Mouse (Mus musculus) embryonic stem cell, embryonic (primary cell): ENCODE results near the gene Angptl2.

Experiments
- CTCF ChIA-PET, 4 experiments: fragments of 300-600 bp in 2 of 4; fragments of 350-600 bp in 2 of 4; sonication (Branson Sonifier 250); formaldehyde crosslinking; loops; one replicate each; lab custom pipeline; 2022; ENCODE audit warnings: inconsistent platforms in 2 of 4; lab: Charles Lee
- POLR2A ChIA-PET, 4 experiments: fragments of 300-600 bp in 2 of 4; fragments of 350-600 bp in 2 of 4; sonication (Branson Sonifier 250); formaldehyde crosslinking; loops; one replicate each; lab custom pipeline; 2022; ENCODE audit warnings: antibody characterized with exemption in 4 of 4, inconsistent platforms in 1 of 4; lab: Charles Lee

Gene Angptl2

GRCm38 (mm10) chr2:33217425-33217794 lies 1.5 kb downstream of the Angptl2 start:
- CTCF ChIA-PET = interaction anchor here in 3 of 4 experiments (0.8 to 3.4 kb wide), 9 partner anchors 9 to 132 kb away, joined by 3 to 20 read pairs (median 7); no protein-coding TSS in a partner anchor

DNA sequence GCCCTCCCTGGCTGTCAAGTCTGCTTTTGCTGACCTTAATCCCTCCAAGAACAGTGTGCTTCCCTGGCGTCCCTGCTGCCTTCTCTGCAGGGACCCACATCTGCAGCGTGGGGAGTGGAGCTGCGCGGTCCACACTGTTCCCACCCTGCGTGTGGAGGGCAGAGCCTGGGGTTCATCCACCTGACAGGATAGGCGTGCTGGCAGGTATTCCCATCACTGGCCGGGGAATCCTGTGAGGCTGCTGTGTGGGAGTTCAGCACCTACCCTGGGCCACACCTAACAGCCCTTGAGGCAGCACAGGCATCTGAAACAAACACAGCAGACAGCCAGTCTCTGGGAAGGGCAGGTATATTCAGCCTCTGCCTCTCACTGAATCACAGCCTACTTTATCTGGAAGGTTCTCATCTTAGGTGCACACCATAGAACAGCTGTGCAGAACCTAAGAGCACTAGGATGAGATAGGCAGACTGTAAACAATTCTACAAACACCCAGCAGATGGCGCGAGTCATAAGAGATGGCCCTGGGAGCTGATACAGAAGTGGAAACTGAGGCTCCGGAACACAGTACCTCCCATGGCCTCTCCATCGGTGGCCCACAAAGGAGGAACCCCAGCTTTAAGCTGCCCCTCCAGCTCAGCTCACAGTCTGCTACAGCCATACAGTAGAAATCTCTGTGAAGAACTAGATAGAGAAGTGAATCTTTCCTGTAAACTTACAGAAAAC lies 3.2 kb downstream of the Angptl2 start:
- ChIA-PET POLR2A (interaction anchor here in 3 of 4 experiments (0.6 to 8.6 kb wide), 11 partner anchors 10 to 237 kb away, joined by 3 to 150 read pairs (median 4); partner anchors contain the start of gene Slc2a8 (in 1 of the 3)), CTCF (interaction anchor here (0.6 to 2.6 kb wide), 54 partner anchors 9 to 1336 kb away, joined by 3 to 27 read pairs (median 4); partner anchors contain the start of genes Garnl3 (in 2 of the 4) and Ralgps1 (in 1 of the 4))

More at GRCm38 (mm10) chr2:33217425-33217794, 1.5 kb downstream of the Angptl2 start:
- POLR2A ChIA-PET = interaction anchor here in 3 of 4 experiments (0.8 to 8.6 kb wide), 10 partner anchors 10 to 289 kb away, joined by 3 to 150 read pairs (median 9); partner anchors contain the start of genes Lrsam1 (in 1 of the 3), Ralgps1 (in 1 of the 3) and Rpl12 (in 1 of the 3)

DNA sequence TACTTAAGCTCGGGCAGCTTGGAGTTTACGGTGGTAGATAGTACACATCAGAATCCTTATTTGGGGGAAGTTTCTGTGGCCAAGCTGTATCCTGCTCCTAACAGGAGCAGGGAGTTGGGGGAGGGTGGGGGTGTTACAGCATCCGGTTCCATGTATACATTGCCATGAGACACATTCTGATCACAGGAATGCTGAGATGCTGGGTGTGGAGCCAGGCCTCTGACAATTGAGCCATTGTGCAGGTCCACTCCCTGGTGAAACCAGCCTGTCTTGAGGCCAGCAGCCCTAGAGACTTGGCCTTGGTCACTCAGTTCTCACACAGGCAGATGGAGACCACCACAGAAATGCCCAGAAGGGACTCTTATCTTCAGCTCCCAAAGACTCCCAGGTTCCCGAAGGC lies 3.8 kb downstream of the Angptl2 start:
- ChIA-PET POLR2A (interaction anchor here in 3 of 4 experiments (0.6 to 8.6 kb wide), 11 partner anchors 10 to 238 kb away, joined by 3 to 150 read pairs (median 4); partner anchors contain the start of gene Slc2a8 (in 1 of the 3)), CTCF (interaction anchor here (0.6 to 2.6 kb wide), 51 partner anchors 9 to 1336 kb away, joined by 3 to 27 read pairs (median 4); partner anchors contain the start of genes Garnl3 (in 2 of the 4) and Ralgps1 (in 1 of the 4))

DNA sequence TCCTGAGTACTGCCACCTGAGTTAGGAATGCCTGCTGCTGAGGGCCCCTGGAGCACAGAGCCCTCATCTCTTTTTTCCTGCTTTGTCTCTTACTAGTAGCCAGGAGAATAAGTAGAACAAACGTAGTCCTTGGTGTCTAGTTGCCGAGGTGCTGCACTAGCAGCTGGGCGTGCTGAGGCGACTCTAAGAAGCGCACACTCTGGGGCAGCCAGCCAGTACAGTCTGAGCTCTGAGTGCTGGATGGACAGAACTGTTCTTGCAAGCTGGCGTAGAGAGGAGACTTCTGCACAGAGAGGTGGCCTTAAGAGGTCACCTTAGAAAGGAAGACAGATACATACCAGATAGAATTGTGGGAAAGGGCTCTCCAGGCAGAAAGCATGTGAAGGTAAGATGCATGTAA lies 4.4 kb downstream of the Angptl2 start:
- POLR2A ChIA-PET = interaction anchor here in 2 of 4 experiments (1.4 to 8.6 kb wide), 4 partner anchors 10 to 140 kb away, joined by 3 to 150 read pairs (median 3); no protein-coding TSS in a partner anchor
- CTCF ChIA-PET = interaction anchor here (0.9 to 2.6 kb wide), 12 partner anchors 8 to 131 kb away, joined by 3 to 27 read pairs (median 4); partner anchors contain the start of gene Garnl3 (in 1 of the 4)

DNA sequence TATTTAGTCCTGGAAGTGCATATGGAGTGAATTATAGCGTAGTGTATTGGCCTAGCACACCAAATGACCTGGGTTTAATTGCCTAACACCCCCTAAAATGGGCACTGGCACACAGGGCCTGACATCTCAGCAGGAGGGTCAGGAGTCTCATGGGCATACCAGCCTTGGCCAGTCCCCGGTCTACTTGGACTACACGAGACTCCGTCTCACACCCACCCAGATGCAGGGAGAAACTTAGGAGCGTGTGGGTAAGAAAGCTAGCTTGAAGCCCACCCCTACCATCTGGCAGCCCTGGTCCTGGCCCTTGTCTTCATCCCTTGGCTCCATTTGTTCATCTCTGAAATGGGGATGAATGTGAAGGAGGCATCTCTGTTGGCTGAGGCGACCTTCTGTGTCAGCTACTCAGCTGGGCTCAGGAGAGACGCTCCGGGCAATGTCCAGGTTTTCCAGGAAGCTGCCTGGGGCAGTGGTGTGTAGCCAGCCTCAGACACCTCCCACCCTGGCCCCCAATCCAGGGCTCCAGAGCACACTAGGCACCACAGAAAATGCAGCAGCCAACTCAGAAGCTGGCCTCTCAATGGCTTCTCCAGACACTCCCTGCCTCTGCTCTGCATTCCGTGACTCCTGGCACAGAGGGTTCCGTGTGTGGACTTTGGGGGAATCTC lies 4.9 kb downstream of the Angptl2 start:
- ChIA-PET POLR2A (interaction anchor here in 2 of 4 experiments (0.6 to 8.6 kb wide), 4 partner anchors 9 to 141 kb away, joined by 3 to 150 read pairs (median 3); no protein-coding TSS in a partner anchor), CTCF (interaction anchor here in 2 of 4 experiments (0.7 to 2.6 kb wide), 6 partner anchors 11 to 128 kb away, joined by 3 to 27 read pairs (median 7); partner anchors contain the start of gene Garnl3 (in 1 of the 2))

- CTCF ChIA-PET = interaction anchor here in 3 of 4 experiments (0.5 to 1.0 kb wide), 3 partner anchors 20 to 1541 kb away, joined by 3 to 4 read pairs (median 3); no protein-coding TSS in a partner anchor
- POLR2A ChIA-PET = interaction anchor here in 2 of 4 experiments (0.6 to 8.6 kb wide), 2 partner anchors 9 to 90 kb away, joined by 3 to 150 read pairs; no protein-coding TSS in a partner anchor
Observed at GRCm38 (mm10) chr2:33221339-33221900, 5.6 kb downstream of the Angptl2 start.

DNA sequence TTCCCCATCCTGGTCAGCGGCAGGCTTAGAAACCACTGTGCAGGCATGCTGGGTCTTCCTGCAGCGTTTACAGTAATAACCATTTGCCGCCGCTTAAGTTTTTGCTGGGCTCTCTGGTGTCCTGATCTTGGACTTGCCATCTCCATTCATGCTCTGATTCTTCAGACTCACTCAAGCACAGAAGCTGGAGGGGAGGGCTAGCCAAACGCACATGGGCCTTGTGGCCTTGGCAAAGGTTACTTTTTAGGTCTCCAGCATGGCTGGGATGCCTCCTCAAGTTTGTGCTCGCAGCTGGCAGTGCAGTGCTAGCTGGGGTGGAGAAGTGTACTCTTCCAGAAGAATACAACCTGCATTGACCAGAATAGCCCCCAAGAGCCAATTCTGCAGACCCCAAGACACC lies 6.6 kb downstream of the Angptl2 start:
- ChIA-PET POLR2A (interaction anchor here in 1 of 4 experiments (0.6 kb wide), 1 partner anchor 13 kb away, joined by 3 read pairs; no protein-coding TSS in a partner anchor), CTCF (no interaction called here)

DNA sequence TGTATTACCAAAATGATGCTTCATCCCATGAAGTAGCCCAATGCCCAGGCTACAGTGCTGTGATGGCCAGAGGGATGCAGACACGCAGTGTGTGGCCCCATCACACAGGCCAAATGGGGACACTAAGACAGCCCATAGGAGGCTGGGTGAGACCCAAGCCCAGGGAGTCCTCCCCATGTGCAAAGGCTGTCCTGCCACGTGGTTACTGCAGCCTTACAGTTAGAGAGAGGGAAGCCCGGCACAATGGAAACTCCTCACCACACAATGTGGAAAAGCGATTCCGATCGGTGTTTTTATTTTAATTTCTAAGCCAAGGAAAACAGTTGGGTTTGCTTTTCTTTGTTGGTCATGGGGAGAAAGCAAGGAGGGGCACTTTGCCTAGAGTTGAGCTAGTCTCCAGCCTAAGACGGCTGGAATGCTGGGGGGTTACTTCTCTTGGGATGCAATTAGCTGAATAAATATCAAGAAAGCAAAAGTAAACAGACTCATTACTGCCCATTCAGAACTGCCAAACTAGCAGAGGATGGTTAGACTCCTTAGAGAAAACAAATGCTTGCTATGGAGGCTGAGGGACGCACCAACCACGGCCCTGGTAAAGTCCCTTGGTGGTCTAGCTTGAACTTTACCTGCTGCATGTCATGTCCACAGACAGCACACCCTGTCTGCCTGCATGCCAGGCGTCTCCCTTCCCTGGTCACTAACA lies 7.9 kb downstream of the Angptl2 start:
- POLR2A ChIA-PET = interaction anchor here in 3 of 4 experiments (0.5 to 12.4 kb wide), 7 partner anchors 6 to 212 kb away, joined by 3 to 150 read pairs (median 3); partner anchors contain the start of gene Angptl2 (in 1 of the 3)
- CTCF ChIA-PET = interaction anchor here in 1 of 4 experiments (1.1 kb wide), 1 partner anchor 334 kb away, joined by 3 read pairs; no protein-coding TSS in a partner anchor

- ChIA-PET CTCF (interaction anchor here in 3 of 4 experiments (0.6 to 2.8 kb wide), 8 partner anchors 10 to 368 kb away, joined by 3 to 9 read pairs (median 4); partner anchors contain the start of gene Angptl2 (in 1 of the 3)), POLR2A (interaction anchor here in 3 of 4 experiments (0.8 to 12.4 kb wide), 16 partner anchors 8 to 265 kb away, joined by 3 to 150 read pairs (median 4); partner anchors contain the start of genes Angptl2 (in 2 of the 3), Garnl3 (in 1 of the 3), Lrsam1 (in 1 of the 3) and Rpl12 (in 1 of the 3))
Observed at GRCm38 (mm10) chr2:33225921-33226320, 10.1 kb downstream of the Angptl2 start.

DNA sequence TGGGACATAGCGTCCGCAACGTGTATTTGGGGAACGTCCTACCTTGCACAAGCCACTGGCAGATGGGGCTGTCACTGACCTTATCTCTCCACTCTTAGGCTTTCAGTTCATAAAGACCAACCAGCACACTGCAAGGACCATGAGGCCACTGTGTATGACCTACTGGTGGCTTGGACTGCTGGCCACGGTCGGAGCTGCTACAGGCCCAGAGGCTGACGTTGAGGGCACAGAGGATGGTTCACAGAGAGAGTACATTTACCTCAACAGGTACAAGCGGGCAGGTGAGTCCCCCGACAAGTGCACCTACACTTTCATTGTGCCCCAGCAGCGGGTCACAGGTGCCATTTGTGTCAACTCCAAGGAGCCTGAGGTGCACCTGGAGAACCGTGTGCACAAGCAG lies 12.2 kb downstream of the Angptl2 start:
- ChIA-PET POLR2A (interaction anchor here in 3 of 4 experiments (0.5 to 12.4 kb wide), 4 partner anchors 10 to 69 kb away, joined by 3 to 150 read pairs (median 8); partner anchors contain the start of gene Angptl2 (in 2 of the 3)), CTCF (interaction anchor here (0.9 to 1.9 kb wide), 5 partner anchors 9 to 121 kb away, joined by 3 to 7 read pairs (median 5); partner anchors contain the start of gene Angptl2 (in 1 of the 4))

DNA sequence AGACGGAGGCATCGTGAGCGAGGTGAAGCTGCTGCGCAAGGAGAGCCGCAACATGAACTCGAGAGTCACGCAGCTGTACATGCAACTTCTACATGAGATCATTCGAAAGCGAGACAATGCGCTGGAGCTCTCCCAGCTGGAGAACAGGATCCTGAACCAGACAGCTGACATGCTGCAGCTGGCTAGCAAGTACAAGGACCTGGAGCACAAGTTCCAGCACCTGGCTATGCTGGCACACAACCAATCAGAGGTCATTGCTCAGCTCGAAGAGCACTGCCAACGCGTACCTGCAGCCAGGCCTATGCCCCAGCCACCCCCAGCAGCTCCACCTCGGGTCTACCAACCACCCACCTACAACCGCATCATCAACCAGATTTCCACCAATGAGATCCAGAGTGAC lies 12.7 kb downstream of the Angptl2 start:
- POLR2A ChIA-PET = interaction anchor here in 2 of 4 experiments (0.5 to 12.4 kb wide), 3 partner anchors 11 to 69 kb away, joined by 3 to 150 read pairs (median 4); partner anchors contain the start of gene Angptl2 (in 1 of the 2)

DNA sequence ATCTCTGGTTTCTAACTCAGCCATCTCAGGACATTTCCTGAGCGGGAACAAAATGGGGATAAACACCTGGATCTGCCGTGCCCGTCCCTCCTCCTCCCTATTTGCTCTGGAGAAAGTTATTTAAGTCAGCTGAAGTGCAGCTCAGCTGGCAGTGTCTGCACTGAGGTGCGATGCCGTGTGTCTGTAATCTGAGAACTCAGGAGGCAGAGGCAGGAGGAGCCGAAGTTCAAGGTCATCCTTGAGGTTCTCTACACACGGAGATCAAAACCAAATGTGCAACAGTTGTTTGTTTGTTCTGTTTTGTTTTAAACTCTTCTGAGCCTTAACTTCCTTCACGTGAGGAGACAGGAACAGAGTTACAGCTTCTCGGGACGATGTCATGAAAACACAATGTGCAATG lies 14.8 kb downstream of the Angptl2 start:
- POLR2A ChIA-PET = interaction anchor here in 2 of 4 experiments (1.0 to 12.4 kb wide), 4 partner anchors 13 to 140 kb away, joined by 3 to 150 read pairs (median 3); partner anchors contain the start of genes Angptl2 (in 2 of the 2) and Ralgps1 (in 1 of the 2)

More for the DNA sequence above, 12.7 kb downstream of the Angptl2 start:
- CTCF ChIA-PET = interaction anchor here (0.5 to 1.9 kb wide), 6 partner anchors 9 to 1034 kb away, joined by 3 to 7 read pairs (median 5); partner anchors contain the start of gene Angptl2 (in 1 of the 4)

DNA sequence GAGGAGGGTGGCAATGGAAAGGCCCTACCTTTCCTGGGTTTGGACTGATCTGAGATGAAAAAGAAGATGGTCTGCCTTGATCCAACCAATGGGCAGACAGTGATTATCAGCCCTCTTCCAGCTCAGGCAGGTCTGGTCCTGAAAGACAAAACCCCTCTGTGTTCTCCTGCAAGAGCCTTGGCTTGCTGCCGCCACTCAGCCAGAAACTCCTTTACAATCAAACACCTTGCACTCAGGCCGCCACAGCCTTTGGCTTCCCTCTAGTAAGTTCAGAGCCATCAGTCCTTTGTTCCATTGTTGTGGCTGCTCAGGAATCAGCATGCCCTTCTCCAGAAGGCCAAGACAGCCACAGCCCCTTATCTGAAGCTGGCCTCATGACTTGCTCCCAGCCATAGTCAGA lies 15.9 kb downstream of the Angptl2 start:
- ChIA-PET CTCF (interaction anchor here in 2 of 4 experiments (0.6 to 2.1 kb wide), 4 partner anchors 12 to 1984 kb away, joined by 3 to 13 read pairs (median 4); no protein-coding TSS in a partner anchor), POLR2A (interaction anchor here in 2 of 4 experiments (0.6 to 12.4 kb wide), 9 partner anchors 8 to 270 kb away, joined by 3 to 150 read pairs (median 3); partner anchors contain the start of genes Angptl2 (in 1 of the 2), Lrsam1 (in 1 of the 2), Rpl12 (in 1 of the 2) and Slc2a8 (in 1 of the 2))

More for the DNA sequence above, 14.8 kb downstream of the Angptl2 start:
- CTCF ChIA-PET = interaction anchor here in 2 of 4 experiments (1.0 to 2.1 kb wide), 2 partner anchors 11 to 119 kb away, joined by 3 to 13 read pairs; no protein-coding TSS in a partner anchor

GRCm38 (mm10) chr2:33232782-33233570 lies 17.1 kb downstream of the Angptl2 start:
- CTCF ChIA-PET = interaction anchor here in 2 of 4 experiments (0.7 to 1.1 kb wide), 3 partner anchors 14 to 17 kb away, joined by 3 to 4 read pairs (median 3); partner anchors contain the start of gene Angptl2 (in 1 of the 2)
- POLR2A ChIA-PET = interaction anchor here in 3 of 4 experiments (0.5 to 12.4 kb wide), 11 partner anchors 8 to 1678 kb away, joined by 3 to 150 read pairs (median 3); partner anchors contain the start of genes Angptl2 (in 1 of the 3), Lrsam1 (in 1 of the 3) and Rpl12 (in 1 of the 3)
